Comparison of ENCODE assay signal across 9 mouse cellular contexts in genomic region chr7:118593567-118594407, GRCm38 (mm10). TPM values are rescaled to one million over a fixed set of nuclear protein-coding genes. Genes with fewer than 3 reads are reported as not detected.
DNase-seq lines count a peak whose midpoint lies in the region; ATAC-seq and TF ChIP-seq lines count a peak whose summit lies in the region.
"Had no signal": no experiment of that assay in that cellular context is flagged by ENCODE, and none has a peak within 500 bp of the region (broad histone marks: within the 10 kb centered on the region; RNA-seq: fewer than 3 reads in every experiment).

No protein-coding gene starts in this region.

- H3K9me3 ChIP-seq in ES-E14 (ENCODE audit: control insufficient read depth, insufficient read depth, low read depth, low read length) = no peaks in the 10 kb centered on the region
- no peaks in the 10 kb centered on the region for H3K9me3 ChIP-seq in midbrain, embryonic 15.5 days

- H3K4me1 ChIP-seq in ES-E14 (ENCODE audit: control insufficient read depth in 2 of 2, insufficient read depth in 2 of 2, low read length in 2 of 2, poor library complexity in 1 of 2) = peaks cover 19 to 26% of the 10 kb centered on the region in 2 experiments
- peaks cover 38% of the 10 kb centered on the region for H3K4me1 ChIP-seq in midbrain, embryonic 15.5 days

- peak; percentile 82 for ATAC-seq in midbrain, embryonic 15.5 days (replicated peaks)
- no peak for ATAC-seq in erythroblast, adult 5-6 weeks (replicated peaks; ENCODE audit: low FRiP score, poor library complexity, severe bottlenecking)

- no peaks in the 10 kb centered on the region; the same call in 1 of the 2 replicates for H3K36me3 ChIP-seq in ES-E14 (ENCODE audit: control insufficient read depth, insufficient read depth, low read length, poor library complexity, severe bottlenecking)
- no peaks in the 10 kb centered on the region for H3K36me3 ChIP-seq in midbrain, embryonic 15.5 days (replicated peaks)

- no peak for TF ChIP-seq CTCF in brain, embryonic 14.5 days (IDR thresholded peaks at IDR 0.05; ENCODE audit: borderline replicate concordance, extremely low read depth, insufficient read depth, insufficient read length)

- H3K4me2 ChIP-seq in midbrain, embryonic 15.5 days = 0 out of 2 replicates have a peak overlapping the region, but pooled peaks have one; percentile 30

- intact Hi-C loops in left cerebral cortex, postnatal 14 days (cut with DNase I) = loop anchor here (5.0 to 10.0 kb wide), 2 partner anchors 61 to 401 kb away; partner anchors contain the start of genes Coq7 and Gprc5b

- TF ChIP-seq POLR2A in brain, embryonic 14.5 days (IDR thresholded peaks at IDR 0.05; ENCODE audit: borderline replicate concordance, extremely low read depth, insufficient read depth, insufficient read length, poor library complexity, severe bottlenecking) = peak; percentile 57; the same call in 1 of the 2 replicates

- in situ Hi-C loops in ES-E14 (cut with MboI; ENCODE audit: low sequenced_read_pairs in 2 of 2, unreplicated experiment in 2 of 2) = loop anchor here (10.0 to 25.0 kb wide), 2 partner anchors 101 to 281 kb away; no protein-coding TSS in a partner anchor

- WGBS in midbrain, embryonic 15.5 days = 3% methylated on average over 9 of the region's 9 CpGs

- H3K27me3 ChIP-seq in midbrain, embryonic 15.5 days (replicated peaks) = peaks cover 15% of the 10 kb centered on the region

- peak overlapping the region; percentile 73 for H3K27ac ChIP-seq in ES-E14 (ENCODE audit: insufficient read depth, low read depth, low read length, poor library complexity, severe bottlenecking)
- H3K27ac ChIP-seq in midbrain, embryonic 15.5 days = peak overlapping the region; percentile 76

- peak; percentile 98 for DNase-seq in ES-E14 (ENCODE audit: low read depth, low spot score)
- peak; percentile 98 for DNase-seq in brain, embryonic 14.5 days (ENCODE audit: low read depth)
- DNase-seq in frontal cortex, postnatal 25 days (ENCODE audit: low spot score in 2 of 2) = peak; percentile 36 to 44
- peak; percentile 78 to 91 for DNase-seq in left cerebral cortex, postnatal 14 days (ENCODE audit: low spot score in 2 of 2)
- peak; percentile 57 for DNase-seq in thymus, postnatal 4 days
- no peak for DNase-seq in spleen, postnatal 4 days (ENCODE audit: low spot score in 2 of 2)

- peak overlapping the region; percentile 17; the same call in 1 of the 2 replicates for H3K9ac ChIP-seq in ES-E14 (ENCODE audit: insufficient read depth, low read depth, low read length, poor library complexity, severe bottlenecking)
- H3K9ac ChIP-seq in midbrain, embryonic 15.5 days = no peak overlapping the region

- peak overlapping the region; percentile 35 to 53 for H3K4me3 ChIP-seq in ES-E14 (ENCODE audit: insufficient read depth in 1 of 2, low read depth in 1 of 2, low read length in 2 of 2, poor library complexity in 1 of 2, severe bottlenecking in 1 of 2)
- no peak overlapping the region for H3K4me3 ChIP-seq in midbrain, embryonic 15.5 days

TF ChIP-seq in ES-E14, 5 proteins besides CTCF, POLR2A, EP300 and RAD21:
- TF ChIP-seq ZC3H11A (IDR thresholded peaks at IDR 0.05; ENCODE audit: borderline replicate concordance, low read depth, low read length) (no peak), HCFC1 (IDR thresholded peaks at IDR 0.05; ENCODE audit: borderline replicate concordance, insufficient read depth, low read length) (no peak), MAFK (IDR thresholded peaks at IDR 0.05; ENCODE audit: insufficient read depth, low read depth, low read length) (0 out of 2 replicates have a peak, but pooled peaks have one; percentile 14), ZNF384 (IDR thresholded peaks at IDR 0.05; ENCODE audit: low read depth, low read length) (0 out of 2 replicates have a peak, but pooled peaks have one; percentile 56), CHD2 (IDR thresholded peaks at IDR 0.05; ENCODE audit: low read depth, low read length) (peak; percentile 64; the same call in 1 of the 2 replicates)

RNA-seq across cellular contexts. Expression of gene Tmc5, which starts 3.3 kb away (rescaled TPM):
- total RNA-seq in ES-E14 (2012; rRNA removed) = 0.80 and 0.90 TPM in 2 replicates
- polyA plus RNA-seq in brain, embryonic 14.5 days (2012; rRNA removed) = 0.26 and 0.30 TPM in 2 replicates
- under 1 TPM; 0.35 to 0.38 TPM for total RNA-seq in left cerebral cortex, postnatal 14 days (2021)
- polyA plus RNA-seq in midbrain, embryonic 15.5 days (2015; fragmentation: Nextera tagmentation; extraction: Ambion mirVana) = 0.15 and 0.19 TPM in 2 replicates
- total RNA-seq in erythroblast, adult 5-6 weeks (2015; ENCODE audit: low replicate concordance) = not detected in 2 replicates
- not detected in 2 replicates for total RNA-seq in erythroblast, adult 5-6 weeks (2017; ENCODE audit: low replicate concordance)
- total RNA-seq: common myeloid progenitor, adult 5-6 weeks had no signal

RNA-seq across cellular contexts. Expression of gene Tmc7, which starts 9.3 kb away (rescaled TPM):
- 2.7 and 2.9 TPM in 2 replicates for total RNA-seq in ES-E14 (2012; rRNA removed)
- 8.3 and 9.2 TPM in 2 replicates for polyA plus RNA-seq in brain, embryonic 14.5 days (2012; rRNA removed)
- total RNA-seq in left cerebral cortex, postnatal 14 days (2021) = 10 to 100 TPM; 18.2 to 22.1 TPM
- polyA plus RNA-seq in midbrain, embryonic 15.5 days (2015; fragmentation: Nextera tagmentation; extraction: Ambion mirVana) = 6.3 and 7.2 TPM in 2 replicates
- total RNA-seq in erythroblast, adult 5-6 weeks (2015; ENCODE audit: low replicate concordance) = not detected in 2 replicates
- total RNA-seq in erythroblast, adult 5-6 weeks (2017; ENCODE audit: low replicate concordance) = 0.14 TPM in 1 of 2 replicates, not detected in the other
- total RNA-seq: common myeloid progenitor, adult 5-6 weeks had no signal

Comparison
In these comparisons a context has a peak if more than half of its experiments do, and no peak if none do; other contexts are left out.
1. DNase-seq: peak in ES-E14 (single experiment), brain, embryonic 14.5 days (single experiment), frontal cortex, postnatal 25 days (2 of 2), left cerebral cortex, postnatal 14 days (2 of 2) and thymus, postnatal 4 days (single experiment); none in spleen, postnatal 4 days (0 of 2).